Mouse (Mus musculus): Measurements from ENCODE around the gene Olfr868.

The Olfr868 gene

DNA sequence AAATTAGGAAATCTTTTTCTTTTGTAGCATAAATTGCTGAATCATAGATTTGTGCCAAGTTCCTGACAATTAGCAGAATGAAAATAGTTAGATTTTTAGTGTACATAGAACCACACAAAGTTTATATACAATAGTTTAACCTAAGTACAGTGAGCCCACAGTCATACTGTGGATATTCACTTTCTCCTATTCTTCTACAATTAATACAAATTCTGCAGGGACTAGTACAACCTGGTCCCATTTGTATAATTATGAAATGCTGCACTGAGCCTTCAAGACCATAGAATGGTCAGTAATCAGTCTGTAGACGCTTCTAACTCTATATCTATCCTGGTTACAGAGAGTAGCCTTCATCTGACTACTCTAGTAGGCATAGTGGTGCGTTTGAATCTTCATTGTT lies at the start of gene Olfr868:
Gene Olfr868 (plus strand): TSS at position 301 of the 400 bp plus-strand sequence.
- no peak for DNase-seq

DNA sequence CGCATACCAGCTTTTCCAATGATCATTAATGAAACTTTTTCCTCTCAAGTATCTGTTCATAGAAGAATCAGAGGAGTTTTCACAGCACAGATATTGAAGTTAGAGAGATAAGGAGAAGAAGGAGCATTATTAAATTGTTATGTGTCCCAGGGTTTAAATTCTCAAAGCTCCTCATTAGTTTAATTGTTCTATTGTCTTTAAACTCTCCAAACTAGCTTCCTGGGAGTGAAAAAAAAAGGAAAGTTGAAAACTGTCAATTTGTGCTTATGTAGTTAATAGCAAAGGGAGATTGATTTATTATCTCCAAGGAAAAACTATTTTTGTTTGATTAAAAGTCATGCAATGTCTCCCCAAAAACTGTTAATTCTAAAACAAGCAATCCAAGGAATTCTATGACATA lies 41.0 kb upstream of the Olfr868 start, which contains the start of gene Olfr867:
Gene Olfr867 (minus strand): TSS at position 101 of the 400 bp plus-strand sequence.
- DNase-seq = no peak

DNA sequence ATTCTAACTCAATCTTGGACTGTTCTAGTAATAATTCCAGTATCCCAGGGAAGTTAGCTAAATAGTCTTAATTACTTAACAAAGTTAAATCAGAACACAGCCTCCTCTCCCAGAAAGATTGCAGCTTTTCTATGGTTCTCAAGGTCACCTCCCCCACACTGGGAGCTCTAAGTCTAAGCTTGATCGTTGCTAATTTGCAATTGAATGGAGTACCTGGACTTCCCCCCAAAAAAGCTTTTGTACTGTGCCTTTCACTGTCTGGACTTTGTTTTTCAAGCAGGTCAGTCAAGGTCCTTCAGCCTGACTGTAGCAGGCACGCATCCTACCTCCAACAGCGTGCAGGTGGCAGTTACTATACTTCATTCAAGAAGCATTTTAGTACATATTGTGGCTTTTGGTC lies 28.2 kb upstream of the Olfr868 start:
- DNase-seq = no peak

DNA sequence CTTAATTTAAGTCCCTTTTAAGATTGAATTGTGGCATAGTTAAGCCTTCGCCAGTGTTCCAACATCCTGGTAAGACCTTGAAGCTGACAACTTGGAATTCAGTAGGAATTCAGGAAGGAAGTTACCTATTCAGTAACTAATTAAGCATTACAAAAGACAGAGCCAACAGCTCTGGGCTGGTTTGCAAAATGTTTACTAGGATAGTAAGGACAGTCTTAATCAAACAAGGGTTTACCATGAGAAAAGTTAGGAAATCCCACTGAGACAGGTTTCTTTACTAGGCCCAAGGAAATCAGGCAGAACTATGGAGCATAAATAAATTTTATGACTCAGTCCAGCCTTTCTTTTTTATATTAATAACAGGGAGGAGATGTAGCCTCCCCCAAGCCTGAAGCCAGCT lies 27.1 kb upstream of the Olfr868 start:
- no peak for DNase-seq

DNA sequence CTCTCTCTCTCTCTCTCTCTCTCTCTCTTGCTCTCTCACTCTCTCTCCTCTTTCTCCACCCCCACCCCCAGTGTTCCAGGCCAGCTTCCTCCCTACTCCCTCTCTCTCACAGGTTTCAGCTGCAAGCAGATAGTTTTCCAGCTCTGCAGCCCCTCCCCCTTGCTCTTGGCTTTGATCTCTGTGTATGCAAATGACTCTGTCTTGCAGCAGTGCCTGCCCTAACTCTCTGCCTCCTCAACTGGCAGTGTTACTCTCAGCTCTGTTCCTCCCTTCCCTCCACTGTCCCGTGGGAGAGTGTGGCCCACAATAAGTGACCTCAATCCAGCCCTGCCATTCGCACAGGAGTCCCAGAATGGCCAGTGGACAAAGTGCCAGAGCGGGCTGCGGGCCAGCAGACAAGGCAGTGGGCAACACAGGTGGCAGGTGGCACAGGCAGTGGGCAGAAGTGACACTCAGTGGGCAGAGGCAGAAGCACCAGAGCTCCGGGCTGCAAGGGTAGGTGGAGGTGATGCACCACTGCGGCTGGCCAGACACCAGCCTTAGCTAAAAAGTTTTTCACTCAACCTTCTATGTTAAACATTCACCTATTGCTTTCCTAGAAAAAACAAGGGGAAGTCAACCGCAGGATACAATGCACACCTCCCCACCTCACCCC lies 24.8 kb upstream of the Olfr868 start:
- no peak for DNase-seq

DNA sequence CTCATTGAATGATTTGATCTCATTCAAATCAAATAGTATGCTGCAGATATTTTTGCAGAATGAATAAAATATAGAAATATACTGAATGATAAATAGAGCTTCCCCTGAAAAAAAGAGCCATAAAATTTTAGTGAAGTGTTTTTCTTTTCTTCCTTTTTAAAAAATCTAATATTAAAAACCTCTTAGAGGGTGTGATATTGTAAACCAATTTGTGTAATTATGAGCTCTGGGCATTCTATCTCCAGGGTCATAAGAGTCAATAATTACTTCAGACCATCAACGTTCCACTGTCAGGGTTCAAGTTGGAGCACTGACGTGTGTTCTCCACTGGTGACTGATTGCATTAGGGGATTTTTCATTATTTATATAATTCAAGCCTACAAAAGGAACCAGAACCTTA lies 30.3 kb downstream of the Olfr868 start, which contains the start of gene Olfr869:
Gene Olfr869 (plus strand): TSS at position 301 of the 400 bp plus-strand sequence.
- no peak for DNase-seq

DNA sequence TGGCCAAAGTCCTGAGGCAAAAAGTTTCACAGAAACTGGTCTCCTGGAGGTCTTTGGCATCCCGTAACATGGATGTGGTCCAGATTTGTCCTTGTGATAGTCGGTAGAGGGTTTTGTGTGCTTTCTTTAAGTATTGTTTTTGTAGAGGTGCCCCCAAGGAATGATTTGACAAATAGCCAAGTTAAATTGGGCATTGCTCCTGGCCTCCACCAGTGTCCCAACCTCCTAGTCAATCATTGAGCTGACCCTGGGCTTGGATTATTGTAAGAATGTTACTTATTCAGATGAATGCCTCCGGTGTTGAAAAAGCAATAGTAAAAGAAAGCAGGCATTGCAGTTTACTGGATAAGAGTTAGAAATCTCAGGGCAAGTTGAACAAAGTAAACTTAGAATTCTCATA lies 51.3 kb downstream of the Olfr868 start:
- DNase-seq = no peak
